Mouse (Mus musculus): ENCODE data around the gene Zgpat. TPM values are rescaled to one million over a fixed set of nuclear protein-coding genes. Genes with fewer than 3 reads are reported as not detected.

Zgpat gene
- total RNA-seq, 2 experiments from 2014 or later, result 70.2 to 71.1 TPM

Other genes starting within 250 kb of the Zgpat start
- 100 to 1,000 TPM; 324 to 327 TPM for gene Kcnq2, start 229.6 kb upstream of the Zgpat start, total RNA-seq (2021)
- 1,000 to 10,000 TPM; 1,191 to 1,260 TPM for gene Eef1a2, start 207.9 kb upstream of the Zgpat start, total RNA-seq (2021)
- gene Ppdpf, start 177.7 kb upstream of the Zgpat start, total RNA-seq (2021), result 10 to 100 TPM; 84.9 to 85.1 TPM
- not detected for gene Ptk6, start 162.1 kb upstream of the Zgpat start, total RNA-seq (2021)
- gene Srms, start 151.7 kb upstream of the Zgpat start, total RNA-seq (2021), result under 1 TPM; 0.15 to 0.40 TPM
- gene Fndc11, start 144.9 kb upstream of the Zgpat start, total RNA-seq (2021), result under 1 TPM in 1 of 2 experiments, not detected in 1; 0.22 TPM
- gene Helz2, start 122.9 kb upstream of the Zgpat start, total RNA-seq (2021), result 1 to 10 TPM; 1.9 to 2.5 TPM
- 10 to 100 TPM; 17.9 to 18.1 TPM for gene Gmeb2, start 76.9 kb upstream of the Zgpat start, total RNA-seq (2021)
- gene Stmn3, start 50.4 kb upstream of the Zgpat start, total RNA-seq (2021), result 100 to 1,000 TPM; 560 to 580 TPM
- 10 to 100 TPM; 25.3 to 28.8 TPM for gene Rtel1, start 45.2 kb upstream of the Zgpat start, total RNA-seq (2021)
- 10 to 100 TPM; 41.1 to 46.0 TPM for gene Arfrp1, start 476 bp downstream of the Zgpat start, total RNA-seq (2021)
- 10 to 100 TPM; 37.1 to 43.2 TPM for gene Lime1, start 15.2 kb downstream of the Zgpat start, total RNA-seq (2021)
- gene Zbtb46, start 94.5 kb downstream of the Zgpat start, total RNA-seq (2021), result 1 to 10 TPM; 8.0 to 8.4 TPM
- not detected for gene Abhd16b, start 128.3 kb downstream of the Zgpat start, total RNA-seq (2021)
- 10 to 100 TPM; 71.5 to 78.4 TPM for gene Tpd52l2, start 132.2 kb downstream of the Zgpat start, total RNA-seq (2021)
- gene Dnajc5, start 155.6 kb downstream of the Zgpat start, total RNA-seq (2021), result 100 to 1,000 TPM; 274 to 282 TPM
- 10 to 100 TPM; 54.2 to 63.3 TPM for gene Uckl1, start 220.0 kb downstream of the Zgpat start, total RNA-seq (2021)
- 10 to 100 TPM; 60.9 to 61.6 TPM for gene Prpf6, start 226.9 kb downstream of the Zgpat start, total RNA-seq (2021)
- gene Zfp512b, start 227.9 kb downstream of the Zgpat start, total RNA-seq (2021), result 10 to 100 TPM; 81.0 to 88.4 TPM
- 10 to 100 TPM; 12.0 to 13.2 TPM for gene Samd10, start 234.3 kb downstream of the Zgpat start, total RNA-seq (2021)